Mouse (Mus musculus) testis, postnatal 10 days (tissue): ENCODE measurements around the gene Dnajb12.
A peak's percentile ranks its signal among the peaks of the same experiment; 100 is the strongest.

Experiments used
- DNase-seq: peaks from one replicate; pipeline ENCODE4 v3.0.0; 2021; ENCODE audit warnings: low spot score

The Dnajb12 gene

DNA sequence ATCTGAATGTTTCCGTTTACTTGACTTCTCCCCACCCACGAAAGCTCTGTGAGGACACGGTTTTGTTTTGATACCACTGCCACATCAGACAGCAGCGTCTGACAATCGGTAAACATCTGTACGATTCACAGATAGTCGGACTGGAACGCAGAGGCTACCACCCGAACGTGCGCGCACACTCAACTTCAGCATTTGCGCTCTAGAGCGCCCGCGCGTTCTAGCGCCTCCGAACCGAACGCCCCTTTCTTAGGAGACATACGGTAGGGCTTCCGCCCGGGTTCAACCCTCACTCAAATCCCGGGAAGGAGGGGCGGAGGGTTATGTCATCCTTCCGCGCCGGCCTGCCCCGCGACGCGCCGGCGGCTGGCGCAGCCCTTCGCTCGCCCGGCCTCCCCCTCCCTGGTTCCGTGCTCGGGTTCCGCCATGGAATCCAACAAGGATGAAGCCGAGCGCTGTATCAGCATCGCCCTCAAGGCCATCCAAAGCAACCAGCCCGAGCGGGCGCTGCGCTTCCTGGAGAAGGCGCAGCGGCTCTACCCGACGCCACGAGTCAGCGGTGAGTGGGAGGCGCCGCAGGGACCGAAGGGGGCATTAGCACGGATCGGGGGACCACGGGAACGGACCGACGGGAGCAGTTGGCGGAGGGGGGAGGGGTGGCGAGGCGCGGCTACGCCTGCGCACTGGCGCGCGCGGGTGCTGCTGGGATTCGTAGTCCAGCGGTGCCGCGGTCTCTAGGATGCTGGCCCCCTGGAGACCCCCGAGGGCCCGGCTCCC, at the start of gene Dnajb12:
Gene Dnajb12, plus strand, starts transcription at position 302 of the 774 bp plus-strand sequence.
- peak; percentile 97 for DNase-seq

- DNase-seq = no peak
Measured at GRCm38 (mm10) chr10:59829886-59830285, 49.5 kb upstream of the Dnajb12 start.

DNA sequence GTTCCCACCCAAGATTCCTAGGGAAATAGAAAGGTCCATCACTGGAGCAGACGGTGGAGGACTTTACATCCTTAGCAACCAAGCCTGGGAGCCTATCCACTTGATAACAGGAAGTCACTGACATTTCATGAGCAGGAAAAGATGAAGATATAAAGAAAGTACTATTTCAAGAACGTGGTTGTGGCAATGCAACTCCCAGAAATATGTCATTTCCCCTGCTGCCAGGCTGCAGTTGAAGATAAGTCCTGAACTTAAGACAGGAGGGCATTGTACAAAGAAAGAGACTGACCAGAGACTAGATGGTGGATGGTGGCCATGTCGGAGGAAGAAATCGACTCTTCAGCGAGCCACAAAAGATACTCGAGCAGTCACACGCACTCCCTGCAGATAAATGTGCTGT, 47.4 kb upstream of the Dnajb12 start:
- no peak for DNase-seq

GRCm38 (mm10) chr10:59835301-59836155, 43.8 kb upstream of the Dnajb12 start:
- no peak for DNase-seq

DNA sequence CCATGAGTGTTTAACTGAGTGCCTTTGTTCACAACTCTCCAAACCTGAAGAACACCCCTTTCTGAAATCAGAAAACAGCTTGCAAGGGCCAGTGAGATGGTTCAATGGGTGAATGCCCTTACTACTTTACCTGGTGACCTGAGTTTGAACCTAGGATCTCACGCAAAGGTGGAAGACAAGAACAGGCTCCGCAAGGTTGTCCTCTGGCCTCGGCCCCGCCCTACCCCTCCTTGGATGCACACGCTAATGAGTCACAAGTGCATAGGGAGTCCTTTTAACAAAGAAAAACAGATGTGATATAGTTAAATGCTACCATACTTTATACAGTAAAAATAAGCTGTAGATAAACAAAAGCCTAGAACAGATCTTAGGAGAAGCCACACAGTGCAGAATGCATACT, 41.9 kb upstream of the Dnajb12 start:
- DNase-seq = no peak

DNA sequence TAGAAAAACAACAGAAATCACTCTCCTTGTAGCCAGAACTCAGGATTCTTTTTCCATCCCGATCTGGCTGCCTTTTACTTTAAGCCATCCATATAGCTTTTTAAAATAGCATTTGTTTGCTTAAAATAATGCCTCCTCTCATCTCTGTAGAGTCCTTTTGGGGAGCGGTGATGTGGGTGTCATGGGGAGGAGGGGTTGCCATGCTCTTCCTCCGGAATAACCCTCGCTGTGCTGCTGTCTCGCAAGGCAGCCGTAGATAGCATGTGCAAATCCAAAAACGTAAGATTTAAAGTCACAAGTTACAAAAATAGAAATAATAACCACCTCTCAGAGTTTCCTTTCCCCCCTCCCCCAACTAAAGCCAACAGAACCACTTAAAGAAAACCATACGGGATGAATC, 37.9 kb upstream of the Dnajb12 start:
- no peak for DNase-seq

DNA sequence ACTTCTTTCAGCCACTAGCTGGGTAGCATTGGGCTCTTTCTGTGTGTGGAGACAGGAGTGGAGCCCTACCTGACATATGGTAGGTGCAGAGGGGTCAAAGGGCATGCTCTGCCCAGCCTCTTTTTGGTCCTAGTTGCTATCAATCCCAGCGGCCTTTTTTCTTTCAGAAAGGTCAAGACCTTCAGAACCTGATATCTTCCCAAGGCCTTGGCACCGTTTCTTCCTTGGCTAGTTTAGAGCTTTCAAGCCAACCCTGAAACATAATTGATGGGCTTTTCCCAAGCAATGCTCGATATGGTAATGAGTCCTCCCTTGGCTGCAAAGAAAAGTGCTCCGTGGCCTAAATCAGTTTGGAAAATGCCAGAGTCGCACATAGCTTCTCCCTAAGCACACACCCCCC, 36.2 kb upstream of the Dnajb12 start:
- no peak for DNase-seq

- DNase-seq = no peak
Measured at GRCm38 (mm10) chr10:59844686-59845085, 34.7 kb upstream of the Dnajb12 start.

- DNase-seq = no peak
Measured at GRCm38 (mm10) chr10:59846416-59846815, 32.9 kb upstream of the Dnajb12 start.

GRCm38 (mm10) chr10:59848079-59848877, 31.1 kb upstream of the Dnajb12 start:
- no peak for DNase-seq

GRCm38 (mm10) chr10:59848953-59849352, 30.4 kb upstream of the Dnajb12 start:
- DNase-seq = no peak

DNA sequence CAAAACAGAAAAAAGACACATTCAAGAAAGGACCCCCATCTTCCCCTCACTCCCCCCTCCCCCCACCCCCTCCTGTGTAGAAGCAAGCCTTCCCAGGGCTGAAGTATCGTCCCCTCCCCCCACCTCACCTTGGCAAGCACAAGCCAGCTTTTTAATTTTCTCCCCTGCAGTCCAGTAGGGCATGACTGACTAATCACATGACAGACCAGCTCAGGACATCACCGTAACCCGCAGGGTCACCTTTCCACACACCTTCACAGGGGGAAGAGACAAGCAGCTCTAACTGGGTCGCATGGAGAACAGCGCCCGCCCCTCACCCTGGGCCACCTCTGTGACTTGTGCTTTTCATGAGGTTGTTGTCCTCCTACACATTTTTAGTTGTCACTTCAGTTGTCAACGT, 30.0 kb upstream of the Dnajb12 start:
- no peak for DNase-seq

GRCm38 (mm10) chr10:59857157-59857556, 22.2 kb upstream of the Dnajb12 start:
- no peak for DNase-seq

DNA sequence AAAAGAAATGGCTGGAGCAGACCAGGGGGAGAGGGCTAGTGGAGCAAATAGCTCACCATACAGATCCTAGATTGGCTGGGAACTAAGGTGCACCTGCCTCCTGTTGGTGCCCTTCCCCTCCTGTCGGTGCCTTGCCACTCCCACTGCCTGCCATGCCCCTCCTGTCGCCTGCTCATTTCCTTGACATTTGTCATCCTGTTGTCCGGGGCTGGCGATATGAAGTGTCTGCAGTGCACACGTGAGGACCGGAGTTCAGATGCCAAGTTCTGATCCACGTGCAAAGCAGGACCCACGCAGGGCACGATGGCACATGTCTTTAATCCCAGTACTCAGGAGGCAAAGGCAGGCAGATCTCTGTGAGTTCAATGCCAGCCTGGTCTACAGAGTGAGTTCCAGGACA, 18.7 kb upstream of the Dnajb12 start:
- DNase-seq = no peak

GRCm38 (mm10) chr10:59861201-59861600, 18.2 kb upstream of the Dnajb12 start:
- peak; percentile 66 for DNase-seq

GRCm38 (mm10) chr10:59862816-59863440, 16.4 kb upstream of the Dnajb12 start:
- DNase-seq = no peak

GRCm38 (mm10) chr10:59863620-59864019, 15.7 kb upstream of the Dnajb12 start:
- no peak for DNase-seq

GRCm38 (mm10) chr10:59864232-59864875, 15.0 kb upstream of the Dnajb12 start:
- DNase-seq = no peak

DNA sequence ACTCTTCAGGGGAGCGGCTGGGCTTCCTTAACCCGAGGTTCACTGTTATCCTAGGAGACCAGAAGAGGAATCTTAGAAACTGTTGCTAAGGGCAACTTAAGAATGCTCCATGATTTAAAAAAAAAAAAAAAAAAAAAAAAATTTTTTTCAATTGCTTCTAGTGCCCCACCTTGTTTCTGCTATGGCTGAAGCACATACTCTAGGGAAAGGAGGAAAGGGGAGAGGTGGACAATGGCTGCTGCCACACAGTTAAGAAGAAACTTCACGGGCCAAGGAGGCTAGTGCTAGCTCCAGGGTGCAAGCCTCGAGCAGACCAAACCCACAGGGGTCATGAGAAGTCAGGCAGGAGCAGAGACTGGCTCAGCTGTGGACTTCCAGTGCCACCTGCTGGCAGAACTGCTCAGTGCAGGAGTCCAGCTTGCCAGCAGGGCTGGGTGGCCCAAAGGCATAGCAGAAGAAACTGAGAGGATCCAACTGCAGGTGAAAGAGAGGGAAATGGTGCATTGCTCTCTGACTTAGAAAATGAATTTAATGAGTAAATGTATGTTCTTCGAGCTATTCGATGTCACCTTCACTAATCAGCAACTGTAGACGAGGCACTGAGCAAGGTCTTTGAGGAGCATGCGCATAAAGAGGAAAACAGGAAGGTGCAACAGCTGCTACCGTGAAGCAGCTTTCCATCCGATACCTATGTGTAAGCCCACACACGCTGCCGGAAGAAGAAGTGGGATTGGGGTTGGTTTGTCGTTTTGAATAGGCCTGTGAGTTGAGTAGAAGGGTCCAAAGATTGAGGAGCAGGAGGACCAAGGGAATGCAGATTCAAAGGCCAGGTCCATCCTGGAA, 14.3 kb upstream of the Dnajb12 start:
- DNase-seq = peak; percentile 94

GRCm38 (mm10) chr10:59868266-59868665, 11.1 kb upstream of the Dnajb12 start:
- no peak for DNase-seq
